Mouse (Mus musculus) heart, adult 2 months (tissue): Measurements from ENCODE around the gene Ifit1bl1.
"Not testable (repeated sequence)": the region's sequence is repeated elsewhere in the genome, so short reads cannot be mapped to it uniquely, and the experiment has no call there.

Experiments
- CTCF ChIP-seq: fragments of 200-600 bp; IDR thresholded peaks from 2 replicates; pipeline ENCODE4 v1.8.1; 2022; ENCODE audit warnings: antibody characterized with exemption, mild to moderate bottlenecking, moderate library complexity
- EP300 ChIP-seq: fragments of 200-500 bp; IDR thresholded peaks from 2 replicates; pipeline ENCODE4 v1.6.1; 2011; ENCODE audit warnings: low read depth, low read length, control low read depth; ENCODE audit not compliant: insufficient read depth

DNA sequence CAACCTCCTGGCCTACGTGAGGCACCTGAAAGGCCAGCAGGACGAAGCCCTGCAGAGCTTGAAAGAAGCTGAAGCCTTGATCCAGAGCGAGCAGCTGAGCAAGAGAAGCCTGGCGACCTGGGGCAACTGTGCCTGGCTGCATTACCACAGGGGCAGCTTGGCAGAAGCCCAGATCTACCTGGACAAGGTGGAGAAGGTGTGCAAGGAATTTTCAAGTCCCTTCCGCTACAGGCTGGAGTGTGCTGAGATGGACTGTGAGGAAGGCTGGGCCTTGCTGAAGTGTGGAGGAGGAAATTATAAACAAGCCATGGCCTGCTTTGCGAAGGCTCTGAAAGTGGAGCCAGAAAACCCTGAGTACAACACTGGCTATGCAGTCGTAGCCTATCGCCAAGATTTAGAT lies 45.9 kb upstream of the Ifit1bl1 start:
- TF ChIP-seq CTCF, EP300: not testable (repeated sequence)
